Mouse (Mus musculus): ENCODE data around the gene Unc119.

- no peak for TF ChIP-seq POLR2A (IDR thresholded peaks at IDR 0.05; ENCODE audit: low read depth, low read length)
- TF ChIP-seq CTCF (conservative IDR thresholded peaks at IDR 0.05; ENCODE audit: insufficient read depth, insufficient read length, low read depth, low read length), result no peak
Observed at GRCm38 (mm10) chr11:78327215-78327614, 16.1 kb upstream of the Unc119 start.
